Mouse (Mus musculus) kidney, adult 18-20 months (tissue): ENCODE measurements around the gene Gm20721.
A peak's percentile ranks its signal among the peaks of the same experiment; 100 is the strongest.
"Not testable (repeated sequence)": the region's sequence is repeated elsewhere in the genome, so short reads cannot be mapped to it uniquely, and the experiment has no call there.

Source experiments
- DNase-seq: peaks from one replicate; pipeline ENCODE4 v3.0.0; 2021

The Gm20721 gene

GRCm38 (mm10) chr2:174329663-174330615, 16.6 kb downstream of the Gm20721 start:
- DNase-seq, result peak; percentile 83

- peak; percentile 42 for DNase-seq
Observed at GRCm38 (mm10) chr2:174328926-174329662, 17.4 kb downstream of the Gm20721 start.

GRCm38 (mm10) chr2:174328358-174328905, 18.1 kb downstream of the Gm20721 start:
- no peak for DNase-seq

- peak; percentile 57 for DNase-seq
Observed at GRCm38 (mm10) chr2:174327295-174327981, 19.1 kb downstream of the Gm20721 start.

- DNase-seq, result no peak
Observed at GRCm38 (mm10) chr2:174326481-174326880, 20.0 kb downstream of the Gm20721 start.

- no peak for DNase-seq
Observed at GRCm38 (mm10) chr2:174325989-174326388, 20.5 kb downstream of the Gm20721 start.

GRCm38 (mm10) chr2:174316661-174317060, 29.9 kb downstream of the Gm20721 start:
- DNase-seq, result no peak

- DNase-seq, result not testable (repeated sequence)
Observed at GRCm38 (mm10) chr2:174315445-174315844, 31.1 kb downstream of the Gm20721 start.

GRCm38 (mm10) chr2:174312661-174313060, 33.9 kb downstream of the Gm20721 start:
- DNase-seq, result no peak

- DNase-seq, result peak; percentile 89
Observed at GRCm38 (mm10) chr2:174312118-174312647, 34.3 kb downstream of the Gm20721 start.

- no peak for DNase-seq
Observed at GRCm38 (mm10) chr2:174311613-174312012, 34.9 kb downstream of the Gm20721 start.

GRCm38 (mm10) chr2:174310913-174311514, 35.5 kb downstream of the Gm20721 start:
- DNase-seq, result peak; percentile 58

- no peak for DNase-seq
Observed at GRCm38 (mm10) chr2:174307903-174308302, 38.6 kb downstream of the Gm20721 start.

GRCm38 (mm10) chr2:174305646-174306045, 40.9 kb downstream of the Gm20721 start:
- DNase-seq, result no peak

GRCm38 (mm10) chr2:174302526-174302925, 44.0 kb downstream of the Gm20721 start:
- no peak for DNase-seq

GRCm38 (mm10) chr2:174300666-174301065, 45.8 kb downstream of the Gm20721 start:
- DNase-seq, result no peak

- no peak for DNase-seq
Observed at GRCm38 (mm10) chr2:174300186-174300585, 46.3 kb downstream of the Gm20721 start.

- no peak for DNase-seq
Observed at GRCm38 (mm10) chr2:174299771-174300160, 46.7 kb downstream of the Gm20721 start.

- no peak for DNase-seq
Observed at GRCm38 (mm10) chr2:174299091-174299770, 47.3 kb downstream of the Gm20721 start.

GRCm38 (mm10) chr2:174298471-174298870, 48.0 kb downstream of the Gm20721 start:
- DNase-seq, result no peak

GRCm38 (mm10) chr2:174297851-174298250, 48.7 kb downstream of the Gm20721 start:
- DNase-seq, result no peak
